Mouse (Mus musculus): ENCODE measurements around the gene Mcam.

DNA sequence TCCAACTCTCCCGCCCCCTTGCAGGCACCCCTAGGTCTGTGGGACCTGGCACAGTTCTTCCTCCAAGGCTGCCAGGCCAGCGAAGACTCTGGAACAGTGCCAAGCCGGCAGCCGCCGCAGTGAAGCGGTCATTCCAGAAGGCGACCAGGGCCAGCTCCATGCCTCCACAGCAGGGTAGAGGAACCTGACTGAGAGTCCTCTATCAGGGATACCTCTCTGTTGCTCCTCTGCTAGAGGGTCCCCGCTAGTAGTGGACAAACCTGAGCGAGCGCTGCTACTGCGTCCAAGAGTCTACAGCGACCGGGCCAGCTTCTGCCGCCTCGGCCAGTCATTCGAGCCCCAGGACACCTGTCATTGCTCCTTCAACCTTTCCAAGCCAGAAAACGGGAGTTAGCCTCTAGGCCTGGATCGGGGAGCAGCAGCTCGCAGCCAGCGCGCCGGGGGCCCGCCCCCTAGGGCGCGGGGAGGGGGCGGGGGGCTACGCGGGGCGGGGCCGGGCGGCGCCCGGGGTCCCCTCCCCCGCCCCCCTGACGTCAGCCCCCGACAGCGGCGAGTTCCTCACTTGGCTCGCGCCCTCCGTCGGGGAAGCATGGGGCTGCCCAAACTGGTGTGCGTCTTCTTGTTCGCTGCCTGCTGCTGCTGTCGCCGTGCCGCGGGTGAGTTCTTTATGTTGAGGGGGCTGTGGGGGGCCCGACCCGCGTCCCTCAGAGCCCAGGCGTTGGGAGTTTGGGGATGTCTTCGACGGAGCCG, at the start of gene Mcam:
- TF ChIP-seq CTCF (IDR thresholded peaks at IDR 0.05; ENCODE audit: low read depth, low read length) (no peak), POLR2A (IDR thresholded peaks at IDR 0.05; ENCODE audit: borderline replicate concordance, low read depth, low read length) (no peak)
